Mouse (Mus musculus): ENCODE data around the gene Spp1. TPM values are rescaled to one million over a fixed set of nuclear protein-coding genes. Genes with fewer than 3 reads are reported as not detected.

Gene Spp1
- polyA plus RNA-seq, 1 experiment from 2014 or later, result 6.6 TPM

GRCm38 (mm10) chr5:104407541-104408231 is 27.2 kb upstream of the Spp1 start:
- no peak overlapping the region for H3K27ac ChIP-seq (ENCODE audit: low read depth)
- no peaks in the 10 kb centered on the region for H3K4me1 ChIP-seq (ENCODE audit: insufficient read depth)
- H3K9me3 ChIP-seq (ENCODE audit: low read depth, low read length), result no peaks in the 10 kb centered on the region
- 59% methylated on average over 2 of the region's 2 CpGs for WGBS
- ATAC-seq (ENCODE audit: insufficient read depth) (no peak), DNase-seq (no peak)
- no peak overlapping the region for H3K4me2 ChIP-seq
- H3K27me3 ChIP-seq (ENCODE audit: insufficient read depth, low read length), result no peaks in the 10 kb centered on the region
- no peak overlapping the region for H3K9ac ChIP-seq
- no peaks in the 10 kb centered on the region for H3K36me3 ChIP-seq (ENCODE audit: insufficient read depth)
- no peak for TF ChIP-seq CTCF (IDR thresholded peaks at IDR 0.05; ENCODE audit: low read depth)
- H3K4me3 ChIP-seq (ENCODE audit: low read depth, low read length), result no peak overlapping the region

- no peak overlapping the region for H3K9ac ChIP-seq
- no peaks in the 10 kb centered on the region for H3K27me3 ChIP-seq (ENCODE audit: insufficient read depth, low read length)
- ATAC-seq (ENCODE audit: insufficient read depth) (no peak), DNase-seq (no peak)
- no peak overlapping the region for H3K27ac ChIP-seq (ENCODE audit: low read depth)
- H3K4me2 ChIP-seq, result no peak overlapping the region
- 91% methylated on average over 7 of the region's 7 CpGs for WGBS
- H3K9me3 ChIP-seq (ENCODE audit: low read depth, low read length), result no peaks in the 10 kb centered on the region
- H3K36me3 ChIP-seq (ENCODE audit: insufficient read depth), result no peaks in the 10 kb centered on the region
- H3K4me3 ChIP-seq (ENCODE audit: low read depth, low read length), result no peak overlapping the region
- no peak for TF ChIP-seq CTCF (IDR thresholded peaks at IDR 0.05; ENCODE audit: low read depth)
- H3K4me1 ChIP-seq (ENCODE audit: insufficient read depth), result no peaks in the 10 kb centered on the region
Observed at GRCm38 (mm10) chr5:104408549-104408948, 26.4 kb upstream of the Spp1 start.

GRCm38 (mm10) chr5:104415999-104416398 is 18.9 kb upstream of the Spp1 start:
- no peak overlapping the region for H3K9ac ChIP-seq
- no peaks in the 10 kb centered on the region for H3K27me3 ChIP-seq (ENCODE audit: insufficient read depth, low read length)
- H3K9me3 ChIP-seq (ENCODE audit: low read depth, low read length), result no peaks in the 10 kb centered on the region
- H3K4me3 ChIP-seq (ENCODE audit: low read depth, low read length), result no peak overlapping the region
- no peak overlapping the region for H3K4me2 ChIP-seq
- 79% methylated on average over 2 of the region's 2 CpGs for WGBS
- H3K4me1 ChIP-seq (ENCODE audit: insufficient read depth), result no peaks in the 10 kb centered on the region
- no peak overlapping the region for H3K27ac ChIP-seq (ENCODE audit: low read depth)
- H3K36me3 ChIP-seq (ENCODE audit: insufficient read depth), result no peaks in the 10 kb centered on the region
- no peak for TF ChIP-seq CTCF (IDR thresholded peaks at IDR 0.05; ENCODE audit: low read depth)
- DNase-seq (no peak), ATAC-seq (ENCODE audit: insufficient read depth) (no peak)

GRCm38 (mm10) chr5:104417028-104417427 is 17.9 kb upstream of the Spp1 start:
- no peaks in the 10 kb centered on the region for H3K9me3 ChIP-seq (ENCODE audit: low read depth, low read length)
- no peak overlapping the region for H3K4me3 ChIP-seq (ENCODE audit: low read depth, low read length)
- no peak overlapping the region for H3K9ac ChIP-seq
- no peaks in the 10 kb centered on the region for H3K27me3 ChIP-seq (ENCODE audit: insufficient read depth, low read length)
- WGBS, result 69% methylated on average over 3 of the region's 3 CpGs
- no peak for ATAC-seq (ENCODE audit: insufficient read depth)
- no peak for DNase-seq
- TF ChIP-seq CTCF (IDR thresholded peaks at IDR 0.05; ENCODE audit: low read depth), result no peak
- H3K4me1 ChIP-seq (ENCODE audit: insufficient read depth), result no peaks in the 10 kb centered on the region
- H3K36me3 ChIP-seq (ENCODE audit: insufficient read depth), result no peaks in the 10 kb centered on the region
- no peak overlapping the region for H3K4me2 ChIP-seq
- H3K27ac ChIP-seq (ENCODE audit: low read depth), result no peak overlapping the region

GRCm38 (mm10) chr5:104417721-104418120 is 17.2 kb upstream of the Spp1 start:
- H3K4me2 ChIP-seq, result no peak overlapping the region
- no peak overlapping the region for H3K27ac ChIP-seq (ENCODE audit: low read depth)
- no peaks in the 10 kb centered on the region for H3K9me3 ChIP-seq (ENCODE audit: low read depth, low read length)
- ATAC-seq (ENCODE audit: insufficient read depth) (no peak), DNase-seq (no peak)
- no peaks in the 10 kb centered on the region for H3K36me3 ChIP-seq (ENCODE audit: insufficient read depth)
- H3K27me3 ChIP-seq (ENCODE audit: insufficient read depth, low read length), result no peaks in the 10 kb centered on the region
- 90% methylated on average over 1 of the region's 1 CpGs for WGBS
- no peak overlapping the region for H3K9ac ChIP-seq
- H3K4me1 ChIP-seq (ENCODE audit: insufficient read depth), result no peaks in the 10 kb centered on the region
- no peak overlapping the region for H3K4me3 ChIP-seq (ENCODE audit: low read depth, low read length)
- no peak for TF ChIP-seq CTCF (IDR thresholded peaks at IDR 0.05; ENCODE audit: low read depth)

- H3K36me3 ChIP-seq (ENCODE audit: insufficient read depth), result no peaks in the 10 kb centered on the region
- no peak for ATAC-seq (ENCODE audit: insufficient read depth)
- no peak for TF ChIP-seq CTCF (IDR thresholded peaks at IDR 0.05; ENCODE audit: low read depth)
- no peak overlapping the region for H3K4me2 ChIP-seq
- H3K27ac ChIP-seq (ENCODE audit: low read depth), result no peak overlapping the region
- no peaks in the 10 kb centered on the region for H3K9me3 ChIP-seq (ENCODE audit: low read depth, low read length)
- no peak for DNase-seq
- no peaks in the 10 kb centered on the region for H3K4me1 ChIP-seq (ENCODE audit: insufficient read depth)
- H3K9ac ChIP-seq, result no peak overlapping the region
- H3K27me3 ChIP-seq (ENCODE audit: insufficient read depth, low read length), result no peaks in the 10 kb centered on the region
- no peak overlapping the region for H3K4me3 ChIP-seq (ENCODE audit: low read depth, low read length)
- 63% methylated on average over 2 of the region's 2 CpGs for WGBS
Observed at GRCm38 (mm10) chr5:104422039-104422438, 12.9 kb upstream of the Spp1 start.

- no peak for TF ChIP-seq CTCF (IDR thresholded peaks at IDR 0.05; ENCODE audit: low read depth)
Observed at GRCm38 (mm10) chr5:104423861-104424260, 11.1 kb upstream of the Spp1 start.

More at GRCm38 (mm10) chr5:104423861-104424260, 11.1 kb upstream of the Spp1 start:
- Histone ChIP-seq H3K9ac (no peak overlapping the region), H3K27me3 (ENCODE audit: insufficient read depth, low read length) (no peaks in the 10 kb centered on the region), H3K36me3 (ENCODE audit: insufficient read depth) (no peaks in the 10 kb centered on the region), H3K27ac (ENCODE audit: low read depth) (no peak overlapping the region), H3K9me3 (ENCODE audit: low read depth, low read length) (no peaks in the 10 kb centered on the region), H3K4me3 (ENCODE audit: low read depth, low read length) (no peak overlapping the region), H3K4me2 (no peak overlapping the region), H3K4me1 (ENCODE audit: insufficient read depth) (no peaks in the 10 kb centered on the region)
- WGBS, result 87% methylated on average over 3 of the region's 3 CpGs
- ATAC-seq (ENCODE audit: insufficient read depth) (no peak), DNase-seq (no peak)

All from lung, embryonic 14.5 days (tissue).